Mouse (Mus musculus) spleen, adult 2 months (tissue): Measurements from ENCODE around the gene Vav2.

Source experiments
- CTCF ChIP-seq: fragments of 200-500 bp; IDR thresholded peaks from 2 replicates; pipeline ENCODE4 v1.5.1; 2011; ENCODE audit warnings: mild to moderate bottlenecking, inconsistent platforms; ENCODE audit not compliant: insufficient read depth, insufficient read length, insufficient replicate concordance; ENCODE audit errors: extremely low read depth
- POLR2A ChIP-seq: fragments of 200-500 bp; IDR thresholded peaks from 2 replicates; pipeline ENCODE4 v1.6.1; 2011; ENCODE audit warnings: low read depth, low read length, inconsistent platforms

DNA sequence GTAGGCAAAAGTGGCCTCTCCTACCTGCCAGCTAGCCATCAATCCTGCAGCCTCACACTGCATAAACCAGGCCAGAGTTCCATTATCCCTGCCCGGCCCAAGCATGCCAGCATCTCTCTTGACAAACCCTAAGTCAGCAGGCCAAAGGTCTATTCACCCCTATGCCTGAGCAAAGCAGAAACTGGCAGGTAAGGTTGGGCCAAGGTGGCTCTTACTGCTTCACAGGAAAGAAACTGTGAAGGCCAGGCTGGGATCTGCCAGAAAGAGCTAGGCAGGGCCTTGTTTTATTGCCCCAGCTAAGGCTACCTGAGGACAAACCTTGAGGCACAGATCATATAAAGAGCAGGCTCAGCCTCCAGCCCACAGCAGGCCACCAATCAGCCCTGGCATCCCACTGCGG lies 55.4 kb downstream of the Vav2 start:
- TF ChIP-seq POLR2A (no peak), CTCF (no peak)
